Mouse (Mus musculus) heart, postnatal 36 days (tissue): ENCODE results near the gene Asb16. TPM values are rescaled to one million over a fixed set of nuclear protein-coding genes. Genes with fewer than 3 reads are reported as not detected.

Source experiments
- DNase-seq, 2 experiments: peaks; one replicate each; pipeline ENCODE4 v3.0.0; 2021 to 2022
- intact Hi-C: fragments of 180-260 bp; cut with DNase I; formaldehyde crosslinking; loops from one replicate; pipeline ENCODE4 v1.15.1; 2025
- total RNA-seq, 2 experiments: library from RNA; stranded (reverse); gene quantifications; 2 replicates each; pipeline ENCODE4 v1.2.3; 2021

Gene Asb16
- total RNA-seq, result 1 to 10 TPM in 1 of 2 experiments, under 1 TPM in 1; 0.73 to 1.1 TPM

DNA sequence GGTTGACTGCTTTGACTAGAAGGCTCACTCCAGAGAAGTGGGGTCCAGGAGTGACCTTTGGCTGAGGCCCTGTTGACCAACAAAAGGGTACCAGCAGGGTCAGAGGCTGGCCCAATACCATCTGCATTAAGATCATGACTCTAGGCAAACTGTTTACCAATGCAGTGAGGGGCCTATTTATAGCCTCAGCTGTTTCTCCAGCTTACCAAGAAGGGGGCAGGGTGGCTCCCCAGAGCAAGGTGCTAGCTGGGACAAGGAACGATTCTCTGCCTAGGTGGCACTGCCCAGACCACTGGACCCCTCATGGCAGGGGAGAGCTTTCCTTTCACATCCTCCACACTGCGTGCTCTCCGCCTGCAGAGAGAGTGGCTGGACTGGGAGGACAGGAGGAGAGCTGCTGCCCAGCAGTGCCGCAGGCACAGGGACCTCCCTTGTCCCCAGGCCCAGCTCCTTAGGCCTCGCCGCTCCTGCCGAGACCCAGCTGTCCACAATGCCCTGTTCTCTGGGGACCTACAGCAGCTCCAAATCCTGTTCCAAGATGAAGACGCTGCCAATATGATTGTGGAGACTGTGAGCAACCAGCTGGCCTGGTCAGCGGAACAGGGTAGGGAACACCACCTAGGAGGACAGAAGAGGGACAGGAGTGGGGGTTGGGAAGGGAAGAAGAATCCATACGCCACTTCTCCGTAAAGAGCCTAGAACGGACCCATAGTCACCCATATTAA lies at the start of gene Asb16:
Gene Asb16 (plus strand): TSS at position 224 of the 725 bp plus-strand sequence.
- intact Hi-C loops, result loop anchor here (5.0 kb wide), 1 partner anchor 206 kb away; no protein-coding TSS in a partner anchor
- DNase-seq, result no peak

DNA sequence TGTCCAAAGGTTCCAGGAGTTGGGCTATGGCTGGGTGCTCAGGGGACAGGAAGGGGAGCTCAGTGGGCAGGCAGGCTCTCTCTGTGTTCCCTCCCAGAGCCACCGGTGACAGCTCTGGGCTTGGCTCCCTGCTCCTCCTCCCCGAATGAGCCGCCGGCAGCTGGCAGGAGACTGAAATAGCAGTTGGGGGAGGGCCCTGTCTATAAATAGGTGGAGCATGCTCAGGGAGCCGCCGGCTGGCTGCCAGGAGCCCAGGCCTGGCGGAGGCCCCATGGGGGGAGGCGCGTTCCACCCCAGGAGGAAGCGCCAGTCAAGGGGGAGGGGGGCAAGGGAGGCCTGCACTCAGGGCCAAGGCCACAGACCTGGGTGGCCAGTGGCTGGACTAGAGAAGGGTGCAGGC lies 49.8 kb upstream of the Asb16 start:
- peak; percentile 96 to 97 for DNase-seq
- intact Hi-C loops, result loop anchor here (5.0 kb wide), 2 partner anchors 214 to 236 kb away; partner anchors contain the start of genes Cfap97d1 and Grn

- intact Hi-C loops, result loop anchor here (5.0 kb wide), 2 partner anchors 213 to 237 kb away; partner anchors contain the start of genes Cfap97d1 and Grn
- DNase-seq, result no peak
Measured at GRCm38 (mm10) chr11:102219247-102219993, 49.1 kb upstream of the Asb16 start.

DNA sequence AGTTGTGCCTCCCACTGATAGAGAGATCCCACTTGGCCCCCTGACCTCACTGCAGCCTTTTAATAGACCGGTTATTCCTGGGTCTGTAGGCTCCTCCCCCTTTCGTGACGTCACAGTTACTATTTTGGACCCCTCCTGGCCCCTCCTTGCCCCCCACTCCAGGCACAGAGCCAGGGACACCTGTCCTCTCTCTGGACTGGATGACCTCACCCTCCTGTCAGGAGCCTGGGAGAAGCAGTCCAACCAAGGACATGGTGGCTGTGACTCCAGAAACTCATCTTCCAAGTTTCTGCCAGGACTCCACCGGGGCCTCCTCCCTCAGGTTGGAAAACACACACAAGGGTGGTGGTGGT lies 48.6 kb upstream of the Asb16 start:
- peak; percentile 76 to 83 for DNase-seq
- intact Hi-C loops, result loop anchor here (5.0 kb wide), 2 partner anchors 212 to 238 kb away; partner anchors contain the start of genes Cfap97d1 and Grn

- no peak for DNase-seq
- intact Hi-C loops, result no loop called here
Measured at GRCm38 (mm10) chr11:102220451-102220850, 48.1 kb upstream of the Asb16 start.

DNA sequence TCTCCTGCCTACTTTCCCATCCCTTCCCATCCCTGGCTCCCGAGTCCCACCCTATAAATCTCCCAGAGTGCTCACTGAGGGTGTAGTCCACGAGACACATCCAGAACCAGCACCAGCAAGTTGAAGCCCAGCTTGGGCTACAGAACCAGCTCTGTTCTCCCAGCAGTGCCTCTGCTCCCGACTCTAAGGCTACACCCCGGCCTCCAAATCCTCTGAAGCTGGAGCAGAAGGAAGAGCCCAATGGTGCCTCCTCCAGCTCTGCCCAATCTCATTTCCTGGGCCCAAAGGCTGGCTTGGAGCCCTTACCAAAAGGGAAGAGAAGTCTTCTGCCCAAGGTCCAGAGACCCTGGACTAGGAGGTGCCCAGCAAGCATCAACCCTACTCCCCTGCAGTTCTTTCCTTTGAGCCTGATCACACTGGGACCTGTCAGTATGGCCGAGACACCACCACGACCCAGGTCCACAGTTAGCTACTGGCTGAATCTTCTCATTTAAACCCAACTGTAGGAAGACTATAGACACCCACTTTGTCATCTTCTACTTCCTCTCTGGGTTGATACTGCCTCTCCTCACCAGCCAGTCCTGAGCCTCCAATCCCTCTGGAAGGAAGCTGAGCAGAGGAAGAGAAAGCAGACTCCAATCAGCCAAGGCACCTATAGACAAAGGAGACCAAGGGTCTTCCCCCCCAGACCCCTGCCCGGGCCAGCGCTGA lies 47.1 kb upstream of the Asb16 start:
- intact Hi-C loops, result no loop called here
- no peak for DNase-seq

DNA sequence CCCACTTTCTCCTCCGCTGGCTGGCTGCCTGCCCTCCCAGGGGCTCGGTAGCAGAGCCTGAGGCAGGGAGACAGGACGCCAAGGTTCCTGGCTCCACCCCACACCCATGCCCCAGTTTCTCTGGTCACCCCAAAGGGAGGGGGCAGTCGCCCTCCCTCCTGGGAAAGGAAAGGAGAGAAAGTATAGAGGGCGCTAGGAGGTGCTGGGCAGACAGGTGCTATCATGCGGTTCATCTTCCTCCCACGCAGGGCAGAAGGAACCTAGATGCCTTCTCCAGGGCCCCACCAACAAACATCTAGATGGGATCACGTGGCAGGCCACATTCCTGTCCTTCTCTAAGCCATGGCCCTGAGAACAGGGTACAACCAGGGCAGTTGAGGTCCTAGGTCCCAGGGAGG lies 46.6 kb upstream of the Asb16 start:
- no peak for DNase-seq
- intact Hi-C loops, result no loop called here

- DNase-seq, result no peak
- intact Hi-C loops, result no loop called here
Measured at GRCm38 (mm10) chr11:102223166-102223565, 45.4 kb upstream of the Asb16 start.

DNA sequence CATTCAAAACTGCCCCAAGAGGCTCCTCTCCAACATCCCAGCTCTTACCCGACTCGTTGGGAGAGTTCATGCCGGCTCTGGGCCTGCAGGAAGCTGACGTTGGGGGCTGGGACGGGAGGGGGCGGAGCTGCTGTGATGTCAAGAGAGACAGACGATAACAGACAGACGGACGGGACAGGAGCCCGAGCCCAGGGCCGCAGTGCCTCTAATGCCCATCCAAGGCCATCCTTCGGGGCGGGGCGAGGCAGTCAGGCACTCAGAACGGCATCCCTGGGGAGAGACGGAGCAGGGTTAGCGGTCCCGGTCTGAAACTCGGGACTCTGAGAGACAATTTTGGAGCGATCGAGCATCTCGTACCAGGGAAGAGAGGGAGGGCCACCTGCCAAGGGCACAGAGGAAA lies 43.9 kb upstream of the Asb16 start:
- intact Hi-C loops, result loop anchor here (2.0 kb wide), 1 partner anchor 34 kb away; no protein-coding TSS in a partner anchor
- no peak for DNase-seq

GRCm38 (mm10) chr11:102225221-102225620 lies 43.3 kb upstream of the Asb16 start:
- intact Hi-C loops, result loop anchor here (2.0 kb wide), 1 partner anchor 34 kb away; no protein-coding TSS in a partner anchor
- no peak for DNase-seq

DNA sequence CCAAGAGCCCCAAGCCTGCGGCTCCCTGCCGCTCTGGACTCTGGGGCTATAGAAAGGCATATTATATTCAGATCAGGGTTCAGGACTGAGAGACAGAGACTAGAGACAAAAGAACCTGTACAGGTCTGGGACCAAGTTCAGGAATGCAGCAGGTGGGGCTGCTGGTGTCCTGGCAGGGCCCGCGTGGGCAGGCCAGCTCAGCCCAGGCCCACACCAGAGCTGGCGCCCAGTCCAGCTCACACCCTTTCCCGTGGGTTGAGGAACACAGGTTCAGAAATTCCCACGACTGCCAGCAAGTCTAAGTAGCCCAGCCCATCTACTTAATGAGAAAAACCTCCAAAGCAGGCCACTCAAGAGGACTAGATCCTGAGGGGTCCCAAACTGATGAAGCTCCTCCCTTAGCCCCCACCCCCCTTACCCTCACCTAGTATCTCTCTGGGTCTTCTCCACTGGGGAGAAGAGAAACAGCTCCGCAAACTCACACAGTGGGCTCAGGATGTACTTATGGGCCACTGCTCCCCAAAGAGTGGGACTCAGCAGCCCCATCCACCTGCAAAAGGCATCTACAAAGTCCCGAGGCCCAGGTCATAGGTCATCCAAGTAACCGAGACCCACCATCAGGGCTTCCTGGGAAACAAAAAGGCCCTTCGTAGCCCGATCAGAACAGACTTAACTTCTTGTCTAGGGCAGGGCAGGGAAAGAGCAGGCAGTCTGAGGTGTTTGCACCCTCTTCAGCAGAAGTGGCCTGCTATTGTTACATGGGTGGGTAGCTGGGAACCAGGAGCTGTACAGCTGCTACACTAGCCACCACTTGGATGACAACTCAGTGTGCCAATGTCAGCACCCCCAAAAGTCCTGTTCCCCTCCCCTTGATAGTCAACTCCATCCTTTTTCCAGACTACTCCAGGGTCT lies 42.2 kb upstream of the Asb16 start:
- intact Hi-C loops, result no loop called here

GRCm38 (mm10) chr11:102227270-102228190 lies 41.0 kb upstream of the Asb16 start:
- intact Hi-C loops, result no loop called here
- no peak for DNase-seq

More for the DNA sequence above, 42.2 kb upstream of the Asb16 start:
- DNase-seq, result no peak

DNA sequence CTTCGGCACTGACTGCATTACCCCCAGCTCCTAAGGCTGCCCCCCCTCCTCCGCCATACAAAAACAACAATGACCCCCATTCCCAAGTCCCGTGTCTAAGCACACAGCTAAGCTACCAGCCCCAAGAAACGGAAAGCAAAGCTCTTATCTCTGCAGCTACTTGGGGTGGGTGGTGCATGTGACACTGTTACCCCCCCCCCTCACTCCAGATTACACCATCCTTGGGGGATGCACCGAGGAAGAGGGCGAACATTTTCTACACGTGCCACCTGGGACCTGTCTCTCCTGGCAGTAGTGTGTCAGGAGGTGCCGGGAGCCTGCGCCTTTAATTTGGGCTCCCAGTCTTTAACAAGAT lies 40.4 kb upstream of the Asb16 start:
- DNase-seq, result no peak
- intact Hi-C loops, result no loop called here

- no peak for DNase-seq
- intact Hi-C loops, result no loop called here
Measured at GRCm38 (mm10) chr11:102228646-102229268, 39.8 kb upstream of the Asb16 start.

GRCm38 (mm10) chr11:102229331-102229953 lies 39.1 kb upstream of the Asb16 start:
- no peak for DNase-seq
- intact Hi-C loops, result no loop called here

DNA sequence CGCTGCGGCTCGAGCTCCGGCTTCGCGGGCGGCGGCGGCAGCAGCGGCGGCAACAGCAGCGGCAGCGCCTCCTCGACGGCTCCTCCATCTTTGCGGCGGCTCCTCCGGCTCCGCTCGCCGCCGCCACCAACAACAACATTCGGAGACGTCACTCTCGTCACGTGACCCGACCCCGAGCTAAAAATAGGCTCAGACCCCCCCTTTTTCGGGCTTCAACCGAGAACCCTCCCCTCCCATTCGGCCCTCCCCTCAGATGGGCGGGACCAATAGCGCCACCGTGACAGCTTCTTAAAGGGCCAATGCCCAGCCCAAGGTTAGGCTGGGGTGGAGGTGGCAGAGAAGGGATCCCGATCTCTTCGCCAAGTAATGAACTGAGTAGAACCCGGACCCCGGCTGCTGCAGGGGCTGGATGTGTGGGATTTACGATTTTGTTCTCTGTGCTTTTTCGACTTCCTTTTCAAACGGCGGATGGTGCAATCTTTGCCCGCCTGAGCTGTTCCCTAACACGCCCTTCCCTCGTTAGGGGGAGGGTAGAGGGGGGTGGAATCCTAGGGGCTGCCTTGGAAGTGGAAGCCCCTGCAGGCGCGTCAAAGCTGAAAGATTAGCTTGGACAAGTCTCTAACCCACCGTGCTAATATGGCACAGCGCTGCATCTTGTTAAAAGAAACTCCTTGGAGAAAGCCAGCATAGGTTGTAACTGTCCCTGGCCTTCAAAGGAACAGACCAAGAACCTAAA lies 38.4 kb upstream of the Asb16 start, which contains the start of gene Hdac5:
Gene Hdac5 (minus strand): TSS at position 161 of the 736 bp plus-strand sequence.
- DNase-seq, result peak; percentile 96 to 97
- intact Hi-C loops, result loop anchor here (2.0 kb wide), 2 partner anchors 19 to 41 kb away; partner anchors contain the start of genes BC030867 and G6pc3

DNA sequence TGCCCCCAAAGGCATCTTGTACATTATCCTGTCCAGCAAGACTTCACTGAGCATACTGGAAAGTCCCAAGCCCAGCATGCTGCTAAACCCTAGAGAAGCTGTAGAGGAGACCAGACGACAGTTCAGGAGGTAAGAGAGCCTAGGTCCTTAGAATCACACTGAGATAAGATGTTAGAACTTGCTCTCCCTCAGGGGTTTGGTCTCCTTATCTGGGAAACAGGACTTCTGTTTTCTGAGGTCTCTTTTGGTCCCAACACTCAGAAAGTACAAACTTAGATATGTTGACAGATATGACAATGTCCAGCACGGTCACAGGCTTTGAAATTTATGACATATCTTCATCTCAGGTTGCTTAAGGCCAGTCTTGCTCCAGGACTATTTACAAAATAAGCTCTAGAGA lies 32.5 kb upstream of the Asb16 start:
- intact Hi-C loops, result no loop called here
- DNase-seq, result no peak
